Mouse (Mus musculus) MEL (cell line): ENCODE data around the gene Sft2d2. TPM values are rescaled to one million over a fixed set of nuclear protein-coding genes. Genes with fewer than 3 reads are reported as not detected.

Experiments
- DNase-seq: peaks from one replicate; pipeline ENCODE4 v3.0.0; 2011; ENCODE audit warnings: low read depth, low spot score
- H3K27ac ChIP-seq: 2 replicates; pipeline ENCODE4 v1.5.1; 2012; ENCODE audit warnings: low read depth, mild to moderate bottlenecking, control low read depth, low read length, moderate library complexity; ENCODE audit not compliant: control insufficient read depth
- H3K27me3 ChIP-seq, 2 experiments: fragments of 150-350 bp in 1 of 2; sonication (generic) in 1 of 2; 2 replicates each; pipeline ENCODE4 v1.6.1; 2012; ENCODE audit warnings: low read length in 2 of 2, mild to moderate bottlenecking in 2 of 2, improper control_type of control experiment in 1 of 2, moderate library complexity in 1 of 2; ENCODE audit not compliant: insufficient read depth in 2 of 2, control insufficient read depth in 1 of 2
- H3K36me3 ChIP-seq, 2 experiments: 2 replicates each; pipeline ENCODE4 v1.6.1; 2012 to 2014; ENCODE audit warnings: low read length in 2 of 2, improper control_type of control experiment in 1 of 2, inconsistent platforms in 1 of 2, mild to moderate bottlenecking in 1 of 2; ENCODE audit not compliant: insufficient read depth in 2 of 2, control insufficient read depth in 1 of 2
- H3K4me1 ChIP-seq, 2 experiments: fragments of 150-350 bp in 1 of 2; sonication (generic) in 1 of 2; 2 replicates each; pipeline ENCODE4 v1.6.1; 2012; ENCODE audit warnings: low read length in 2 of 2, improper control_type of control experiment in 1 of 2, mild to moderate bottlenecking in 1 of 2; ENCODE audit not compliant: insufficient read depth in 2 of 2, control insufficient read depth in 1 of 2
- H3K4me3 ChIP-seq, 2 experiments: fragments of 150-350 bp in 1 of 2; sonication (generic) in 1 of 2; 2 replicates each; pipeline ENCODE4 v1.5.1; 2012; ENCODE audit warnings: low read depth in 2 of 2, low read length in 2 of 2, mild to moderate bottlenecking in 2 of 2, moderate library complexity in 2 of 2, control low read depth in 1 of 2, improper control_type of control experiment in 1 of 2; ENCODE audit not compliant: control insufficient read depth in 1 of 2, insufficient read depth in 1 of 2
- H3K79me2 ChIP-seq: 2 replicates; pipeline ENCODE4 v1.6.1; 2012; ENCODE audit warnings: mild to moderate bottlenecking, low read length, moderate library complexity; ENCODE audit not compliant: control insufficient read depth, poor library complexity, insufficient read depth
- H3K9ac ChIP-seq: 2 replicates; pipeline ENCODE4 v1.6.1; 2012; ENCODE audit warnings: low read depth, mild to moderate bottlenecking, control low read depth, low read length, moderate library complexity; ENCODE audit not compliant: control insufficient read depth, poor library complexity, severe bottlenecking
- H3K9me3 ChIP-seq: fragments of 150-350 bp; sonication (generic); replicated peaks from 2 replicates; pipeline ENCODE4 v1.6.1; 2012; ENCODE audit warnings: mild to moderate bottlenecking, low read length, improper control_type of control experiment, moderate library complexity; ENCODE audit not compliant: insufficient read depth
- CHD1 ChIP-seq: IDR thresholded peaks from 2 replicates; pipeline ENCODE4 v1.6.1; 2012; ENCODE audit warnings: low read depth, mild to moderate bottlenecking, inconsistent platforms, low read length, improper control_type of control experiment
- EP300 ChIP-seq, 2 experiments: IDR thresholded peaks; 2 replicates each; pipeline ENCODE4 v1.6.1; 2011; ENCODE audit warnings: improper control_type of control experiment in 2 of 2, low read length in 2 of 2, low read depth in 1 of 2, mild to moderate bottlenecking in 1 of 2
- MAFK ChIP-seq: IDR thresholded peaks from 2 replicates; pipeline ENCODE4 v1.6.1; 2011; ENCODE audit warnings: low read depth, mild to moderate bottlenecking, low read length, improper control_type of control experiment, borderline replicate concordance
- MAZ ChIP-seq: IDR thresholded peaks from 2 replicates; pipeline ENCODE4 v1.6.1; 2012; ENCODE audit warnings: low read depth, mild to moderate bottlenecking, inconsistent platforms, low read length, improper control_type of control experiment
- MEF2A ChIP-seq: IDR thresholded peaks from 2 replicates; pipeline ENCODE4 v1.6.1; 2014; ENCODE audit warnings: low read depth, mild to moderate bottlenecking, inconsistent platforms, low read length, improper control_type of control experiment; ENCODE audit not compliant: poor library complexity, insufficient replicate concordance, severe bottlenecking; ENCODE audit errors: extremely low read depth
- MXI1 ChIP-seq: IDR thresholded peaks from 2 replicates; pipeline ENCODE4 v1.6.1; 2011; ENCODE audit warnings: mild to moderate bottlenecking, low read depth, low read length, improper control_type of control experiment
- NRF1 ChIP-seq: IDR thresholded peaks from 2 replicates; pipeline ENCODE4 v1.6.1; 2014; ENCODE audit warnings: low read depth, mild to moderate bottlenecking, inconsistent platforms, low read length, improper control_type of control experiment, moderate library complexity; ENCODE audit not compliant: poor library complexity, insufficient read depth, severe bottlenecking
- POLR2A ChIP-seq, 2 experiments: IDR thresholded peaks; 2 replicates each; pipeline ENCODE4 v1.6.1; 2011 to 2012; ENCODE audit warnings: low read length in 2 of 2, mild to moderate bottlenecking in 2 of 2, control low read depth in 1 of 2, improper control_type of control experiment in 1 of 2, low read depth in 1 of 2, moderate library complexity in 1 of 2; ENCODE audit not compliant: control insufficient read depth in 1 of 2, insufficient read depth in 1 of 2, poor library complexity in 1 of 2
- POLR2AphosphoS5 ChIP-seq: IDR thresholded peaks from 2 replicates; pipeline ENCODE4 v1.6.1; 2012; ENCODE audit warnings: low read depth, borderline replicate concordance, mild to moderate bottlenecking, inconsistent platforms, low read length, moderate library complexity, mixed read lengths
- RAD21 ChIP-seq: IDR thresholded peaks from 2 replicates; pipeline ENCODE4 v1.6.1; 2011; ENCODE audit warnings: mild to moderate bottlenecking, low read depth, low read length, improper control_type of control experiment
- SIN3A ChIP-seq: IDR thresholded peaks from 2 replicates; pipeline ENCODE4 v1.6.1; 2012; ENCODE audit warnings: low read length, improper control_type of control experiment, inconsistent platforms
- TBP ChIP-seq: IDR thresholded peaks from 2 replicates; pipeline ENCODE4 v1.8.0; 2011; ENCODE audit warnings: low read depth, low read length, improper control_type of control experiment
- USF1 ChIP-seq: IDR thresholded peaks from 2 replicates; pipeline ENCODE4 v1.6.1; 2014; ENCODE audit warnings: low read depth, mild to moderate bottlenecking, inconsistent platforms, low read length, improper control_type of control experiment, moderate library complexity
- ZC3H11A ChIP-seq: IDR thresholded peaks from 2 replicates; pipeline ENCODE4 v1.6.1; 2012; ENCODE audit warnings: low read depth, mild to moderate bottlenecking, inconsistent platforms, low read length, improper control_type of control experiment
- ZMIZ1 ChIP-seq: IDR thresholded peaks from 2 replicates; pipeline ENCODE4 v1.6.1; 2012; ENCODE audit warnings: low read depth, mild to moderate bottlenecking, inconsistent platforms, low read length, improper control_type of control experiment, moderate library complexity
- ZNF384 ChIP-seq: IDR thresholded peaks from 2 replicates; pipeline ENCODE4 v1.6.1; 2012; ENCODE audit warnings: low read depth, mild to moderate bottlenecking, inconsistent platforms, low read length, improper control_type of control experiment
- polyA plus RNA-seq, 2 experiments: library from polyadenylated mRNA; stranded (reverse) in 1 of 2; unstranded in 1 of 2; fragments of >175 nt in 1 of 2; fragments of >200 nt in 1 of 2; gene quantifications; 2 replicates each; pipeline versions ENCODE4 v1.2.1 to v1.2.4; 2012; ENCODE audit warnings: low replicate concordance in 2 of 2, low read depth in 1 of 2; ENCODE audit not compliant: insufficient read length in 2 of 2, insufficient read depth in 1 of 2, missing spikeins in 1 of 2
- total RNA-seq: library from RNA; depleted of rRNA; stranded (reverse); fragments of 300-350 nt; gene quantifications from 2 replicates; pipeline ENCODE4 v1.2.3, GENCODE M21; 2012

Gene Sft2d2
- total and polyA plus RNA-seq, 3 experiments = 4.0 to 8.9 TPM; not detected in 1

DNA sequence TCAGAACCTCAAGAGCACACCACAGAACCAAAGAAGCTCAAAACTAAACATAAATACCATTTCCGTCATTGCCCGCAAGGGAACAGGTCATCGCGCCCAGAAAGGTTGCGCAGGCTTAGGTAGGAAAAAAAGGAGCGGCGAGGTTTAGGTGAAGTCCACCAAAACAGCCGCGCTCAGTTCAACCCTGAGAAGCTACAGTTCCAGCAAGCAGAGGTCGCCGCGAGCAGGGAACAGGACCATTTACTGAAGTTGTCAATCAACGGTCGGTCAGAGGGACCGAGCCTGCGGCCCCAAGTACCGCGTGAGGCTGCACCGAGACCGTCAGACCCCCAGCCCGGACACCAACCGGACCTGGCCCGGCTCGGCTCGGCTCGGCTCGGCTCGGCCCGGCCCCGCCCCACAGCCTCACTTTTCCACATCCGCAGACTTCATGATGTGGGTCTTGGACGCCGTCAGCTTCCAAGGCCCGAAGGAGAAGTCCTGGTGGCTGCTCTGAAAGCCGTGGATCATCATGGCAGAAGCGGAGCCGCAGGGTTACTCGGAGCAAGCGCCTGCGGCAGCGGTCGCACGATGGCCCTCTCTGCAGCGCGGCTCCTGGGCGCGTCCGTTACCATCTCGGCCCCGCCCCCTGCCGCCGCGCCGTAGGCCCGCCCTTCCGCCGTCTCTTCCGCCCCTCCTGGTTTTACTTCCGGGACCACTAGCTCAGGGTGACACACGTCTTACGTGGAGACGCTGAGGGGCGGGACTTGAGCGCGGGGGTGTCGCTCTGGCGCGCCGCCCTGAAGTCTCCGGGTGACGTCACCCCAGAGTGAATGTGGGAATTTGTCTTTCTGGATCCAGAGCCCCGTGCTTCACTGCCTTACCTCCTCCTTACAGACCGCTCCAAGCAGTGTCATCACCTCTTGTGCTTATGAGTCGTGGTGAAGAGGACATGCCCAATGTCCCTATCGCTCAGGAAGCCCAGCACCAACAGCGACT lies 42.4 kb upstream of the Sft2d2 start, which contains the start of gene Tiprl (continued):
- TF ChIP-seq RAD21 (no peak), MAFK (no peak), MXI1 (peak; percentile 67), SIN3A (peak; percentile 81), ZMIZ1 (peak; percentile 74)

DNA sequence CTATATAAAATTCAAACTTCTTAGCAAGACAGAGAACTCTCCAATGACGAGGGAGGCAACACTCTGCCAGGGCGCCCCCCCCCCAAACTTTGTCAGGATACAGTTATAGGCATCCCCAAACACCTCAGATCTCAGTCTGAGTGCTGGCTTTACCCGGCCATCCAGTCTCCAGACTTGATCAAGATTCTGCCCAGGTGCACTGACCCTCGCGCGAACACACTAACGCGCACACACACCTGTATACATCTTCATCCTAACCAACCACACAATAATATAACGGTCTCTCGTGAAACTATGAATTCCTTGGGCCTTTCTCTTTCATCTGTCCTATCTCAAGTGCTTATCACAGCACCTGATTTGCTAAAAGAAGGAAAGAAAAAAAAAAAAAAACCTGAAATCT lies 41.6 kb upstream of the Sft2d2 start:
- H3K9me3 ChIP-seq = no peaks in the 10 kb centered on the region
- no peak for DNase-seq
- H3K4me1 ChIP-seq = peaks cover 3 to 19% of the 10 kb centered on the region in 2 experiments
- H3K4me3 ChIP-seq = peak overlapping the region; percentile 86 to 94
- peak overlapping the region; percentile 94 for H3K9ac ChIP-seq
- H3K79me2 ChIP-seq = peaks cover 47% of the 10 kb centered on the region
- H3K36me3 ChIP-seq = peaks cover 0 to 23% of the 10 kb centered on the region in 2 experiments; a peak in 3 of 4 replicates
- TF ChIP-seq ZNF384 (0 out of 2 replicates have a peak, but pooled peaks have one; percentile 50), POLR2A (IDR thresholded peaks at IDR 0.05; ENCODE audit: control insufficient read depth in 1 of 2, insufficient read depth in 1 of 2, low read depth in 1 of 2, low read length in 2 of 2, poor library complexity in 1 of 2) (no peak)
- no peak overlapping the region for H3K27ac ChIP-seq
- no peaks in the 10 kb centered on the region for H3K27me3 ChIP-seq

DNA sequence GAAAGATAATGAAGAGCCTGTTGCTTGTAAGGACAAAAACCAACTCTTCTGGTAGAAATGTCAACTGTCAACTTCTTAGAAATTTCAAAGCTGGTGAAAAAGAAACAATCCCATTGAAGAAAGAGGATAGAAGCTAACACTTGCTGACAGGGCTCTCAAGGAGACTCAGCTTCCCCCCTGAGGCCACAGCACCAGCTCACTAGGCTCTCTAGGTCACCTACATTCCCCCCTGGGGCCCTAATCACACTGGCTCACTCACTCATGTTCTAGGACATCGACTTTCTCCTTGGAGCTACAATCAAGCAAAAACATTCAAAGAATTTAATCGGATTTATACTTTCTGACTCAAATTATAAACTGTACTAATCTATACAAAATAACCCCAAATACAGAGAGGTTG lies 39.6 kb upstream of the Sft2d2 start:
- H3K4me3 ChIP-seq = no peak overlapping the region
- no peaks in the 10 kb centered on the region for H3K27me3 ChIP-seq
- no peaks in the 10 kb centered on the region for H3K9me3 ChIP-seq
- peaks cover 3 to 19% of the 10 kb centered on the region in 2 experiments for H3K4me1 ChIP-seq
- H3K36me3 ChIP-seq = peaks cover 0 to 23% of the 10 kb centered on the region in 2 experiments; a peak in 3 of 4 replicates
- no peak overlapping the region for H3K27ac ChIP-seq
- TF ChIP-seq ZMIZ1 = no peak
- no peak for TF ChIP-seq POLR2AphosphoS5
- no peak for TF ChIP-seq MEF2A
- no peak for TF ChIP-seq EP300 (IDR thresholded peaks at IDR 0.05; ENCODE audit: low read depth in 1 of 2, low read length in 2 of 2)
- TF ChIP-seq ZC3H11A = no peak
- no peak for TF ChIP-seq MAZ
- no peak for TF ChIP-seq TBP
- no peak for TF ChIP-seq CHD1
- TF ChIP-seq NRF1 = no peak
- TF ChIP-seq USF1 = no peak
- H3K79me2 ChIP-seq = peaks cover 62% of the 10 kb centered on the region
- no peak overlapping the region for H3K9ac ChIP-seq
- no peak for DNase-seq
